Mouse (Mus musculus): ENCODE measurements around the gene Abca13.

DNA sequence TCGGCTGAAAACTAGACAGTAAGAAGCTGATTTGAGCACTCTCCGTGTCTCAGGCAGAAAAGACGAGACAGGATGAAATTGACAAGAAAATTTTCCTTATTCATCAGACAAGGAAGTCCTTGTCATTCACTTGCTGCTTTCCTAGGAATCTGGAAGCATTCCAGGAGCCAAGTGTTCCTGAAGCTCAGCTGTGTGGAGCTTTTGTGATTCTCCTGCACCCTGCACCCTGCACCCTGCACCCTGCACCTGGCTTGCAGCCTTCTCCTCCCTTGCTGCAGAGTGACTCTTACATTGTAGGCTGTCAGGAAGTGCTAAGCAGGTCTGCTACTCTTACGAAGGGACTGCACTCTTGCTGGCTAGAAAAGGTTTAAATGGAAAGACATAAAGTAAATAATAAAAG, 249.4 kb downstream of the Abca13 start:
- TF ChIP-seq EP300 (IDR thresholded peaks at IDR 0.05; ENCODE audit: low read depth): no peak
- TF ChIP-seq CTCF (IDR thresholded peaks at IDR 0.05; ENCODE audit: low read depth): no peak

All from liver, embryonic 14.5 days (tissue).